Mouse (Mus musculus) heart, embryonic 14.5 days (tissue): ENCODE data around the gene Vegfa. TPM values are rescaled to one million over a fixed set of nuclear protein-coding genes. Genes with fewer than 3 reads are reported as not detected.
A peak's percentile ranks its signal among the peaks of the same experiment; 100 is the strongest.

Experiments
- ATAC-seq: fragments of 200-750 bp; cut with Nextera tagmentation; 2 replicates; pipeline ENCODE4 v1.8.0; 2017; ENCODE audit warnings: low read depth, moderate TSS enrichment; ENCODE audit not compliant: insufficient number of reproducible peaks, insufficient read depth, low FRiP score
- H3K27ac ChIP-seq, 2 experiments: fragments of 200-500 bp in 1 of 2; fragments of 300-500 bp in 1 of 2; sonication (generic) in 1 of 2; replicated peaks in 1 of 2; 2 replicates each; pipeline ENCODE4 v1.5.1; 2012 to 2014; ENCODE audit warnings: low read depth in 2 of 2, low read length in 2 of 2, control low read depth in 1 of 2, mild to moderate bottlenecking in 1 of 2, mixed read lengths in 1 of 2; ENCODE audit not compliant: control insufficient read depth in 1 of 2, insufficient read depth in 1 of 2
- H3K27me3 ChIP-seq: fragments of 300-500 bp; sonication (generic); 2 replicates; pipeline ENCODE4 v1.6.1; 2014; ENCODE audit warnings: mild to moderate bottlenecking, low read length, control low read depth; ENCODE audit not compliant: control insufficient read depth, insufficient read depth
- H3K36me3 ChIP-seq: fragments of 300-500 bp; sonication (generic); 2 replicates; pipeline ENCODE4 v1.6.1; 2014; ENCODE audit warnings: mild to moderate bottlenecking, control low read depth, low read length, mixed read lengths; ENCODE audit not compliant: control insufficient read depth, insufficient read depth
- H3K4me1 ChIP-seq, 2 experiments: fragments of 200-500 bp in 1 of 2; fragments of 300-500 bp in 1 of 2; sonication (generic) in 1 of 2; 2 replicates each; pipeline ENCODE4 v1.6.1; 2012 to 2014; ENCODE audit warnings: low read length in 2 of 2, control low read depth in 1 of 2, mixed read lengths in 1 of 2; ENCODE audit not compliant: control insufficient read depth in 2 of 2, insufficient read depth in 2 of 2
- H3K4me2 ChIP-seq: fragments of 300-500 bp; sonication (generic); 2 replicates; pipeline ENCODE4 v1.6.1; 2014; ENCODE audit warnings: mild to moderate bottlenecking, low read length
- H3K4me3 ChIP-seq, 2 experiments: fragments of 200-500 bp in 1 of 2; fragments of 300-500 bp in 1 of 2; sonication (generic) in 1 of 2; 2 replicates each; pipeline ENCODE4 v1.5.1; 2012 to 2014; ENCODE audit warnings: low read length in 2 of 2, mild to moderate bottlenecking in 2 of 2, control low read depth in 1 of 2, low read depth in 1 of 2, moderate library complexity in 1 of 2; ENCODE audit not compliant: control insufficient read depth in 1 of 2, insufficient read depth in 1 of 2
- H3K9ac ChIP-seq: fragments of 300-500 bp; sonication (generic); 2 replicates; pipeline ENCODE4 v1.6.1; 2014; ENCODE audit warnings: mild to moderate bottlenecking, low read length
- H3K9me3 ChIP-seq: fragments of 300-500 bp; sonication (generic); 2 replicates; pipeline ENCODE4 v1.6.1; 2016; ENCODE audit warnings: low read length, control low read depth; ENCODE audit not compliant: control insufficient read depth
- WGBS: fragments of 180-500 bp; shearing (Covaris S2); extraction: QIAGEN DNeasy Blood & Tissue Kit; methylation state at CpG from one replicate; pipeline ENCODE4 v1.1.7; 2014; 5-methylcytosine and 5-hydroxymethylcytosine counted together
- polyA plus RNA-seq: library from polyadenylated mRNA; unstranded; fragments of >200 nt; fragmentation: Nextera tagmentation; extraction: Ambion mirVana; gene quantifications from 2 replicates; pipeline ENCODE4 v1.2.1, GENCODE M21; 2014

Vegfa gene
- polyA plus RNA-seq, 1 experiment from 2014 or later = 8.1 TPM

GRCm38 (mm10) chr17:46012211-46012610 lies 20.0 kb downstream of the Vegfa start:
- peaks cover 10 to 14% of the 10 kb centered on the region in 2 experiments for H3K4me1 ChIP-seq
- no peak overlapping the region for H3K4me3 ChIP-seq
- H3K4me2 ChIP-seq = no peak overlapping the region
- no peak for ATAC-seq
- 49% methylated on average over 8 of the region's 8 CpGs for WGBS
- H3K27me3 ChIP-seq = no peaks in the 10 kb centered on the region
- H3K9ac ChIP-seq = no peak overlapping the region
- no peaks in the 10 kb centered on the region for H3K9me3 ChIP-seq
- H3K27ac ChIP-seq = no peak overlapping the region
- H3K36me3 ChIP-seq = peaks cover 22% of the 10 kb centered on the region

- no peak overlapping the region for H3K4me3 ChIP-seq
- H3K27me3 ChIP-seq = no peaks in the 10 kb centered on the region
- peaks cover 15 to 16% of the 10 kb centered on the region in 2 experiments for H3K4me1 ChIP-seq
- ATAC-seq = no peak
- no peaks in the 10 kb centered on the region for H3K9me3 ChIP-seq
- WGBS = 81% methylated on average over 6 of the region's 6 CpGs
- peaks cover 7% of the 10 kb centered on the region for H3K36me3 ChIP-seq
- no peak overlapping the region for H3K9ac ChIP-seq
- no peak overlapping the region for H3K27ac ChIP-seq
- no peak overlapping the region for H3K4me2 ChIP-seq
Observed at GRCm38 (mm10) chr17:46010462-46010861, 21.7 kb downstream of the Vegfa start.

- peak; percentile 55; the same call in 1 of the 2 replicates for ATAC-seq
- no peaks in the 10 kb centered on the region for H3K27me3 ChIP-seq
- no peaks in the 10 kb centered on the region for H3K9me3 ChIP-seq
- H3K9ac ChIP-seq = no peak overlapping the region; the same call in 1 of the 2 replicates
- no peak overlapping the region for H3K4me3 ChIP-seq
- WGBS = 22% methylated on average over 7 of the region's 7 CpGs
- no peak overlapping the region for H3K4me2 ChIP-seq
- peaks cover 16 to 18% of the 10 kb centered on the region in 2 experiments for H3K4me1 ChIP-seq
- no peaks in the 10 kb centered on the region for H3K36me3 ChIP-seq
- peak overlapping the region; percentile 10 to 23; a peak in 3 of 4 replicates for H3K27ac ChIP-seq
Observed at GRCm38 (mm10) chr17:46009182-46009581, 23.0 kb downstream of the Vegfa start.

DNA sequence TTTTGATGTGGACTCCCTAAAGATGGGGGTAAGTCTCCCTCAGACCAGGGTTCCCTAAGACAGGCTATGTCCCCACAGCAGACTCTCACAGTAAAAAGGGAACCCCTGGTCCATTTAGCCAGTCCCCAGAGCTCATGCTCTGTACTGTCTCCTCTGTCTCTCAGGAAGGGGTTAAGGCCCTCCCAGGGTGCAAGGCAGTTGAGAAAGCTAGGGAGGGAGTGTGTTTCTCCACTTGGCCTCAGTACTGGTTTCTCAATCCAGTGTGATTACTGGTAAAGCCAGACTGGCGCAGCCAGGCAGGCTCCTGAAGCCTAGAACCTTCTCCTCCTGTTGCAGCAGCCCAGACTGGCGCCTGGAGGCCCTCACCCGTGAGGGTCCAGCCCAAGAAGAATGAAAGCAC lies 26.7 kb downstream of the Vegfa start:
- Histone ChIP-seq H3K4me2 (no peak overlapping the region), H3K27me3 (no peaks in the 10 kb centered on the region), H3K4me3 (no peak overlapping the region), H3K9me3 (no peaks in the 10 kb centered on the region), H3K9ac (no peak overlapping the region), H3K27ac (no peak overlapping the region), H3K36me3 (no peaks in the 10 kb centered on the region), H3K4me1 (peaks cover 18 to 19% of the 10 kb centered on the region in 2 experiments)
- ATAC-seq = no peak
- 81% methylated on average over 3 of the region's 3 CpGs for WGBS

DNA sequence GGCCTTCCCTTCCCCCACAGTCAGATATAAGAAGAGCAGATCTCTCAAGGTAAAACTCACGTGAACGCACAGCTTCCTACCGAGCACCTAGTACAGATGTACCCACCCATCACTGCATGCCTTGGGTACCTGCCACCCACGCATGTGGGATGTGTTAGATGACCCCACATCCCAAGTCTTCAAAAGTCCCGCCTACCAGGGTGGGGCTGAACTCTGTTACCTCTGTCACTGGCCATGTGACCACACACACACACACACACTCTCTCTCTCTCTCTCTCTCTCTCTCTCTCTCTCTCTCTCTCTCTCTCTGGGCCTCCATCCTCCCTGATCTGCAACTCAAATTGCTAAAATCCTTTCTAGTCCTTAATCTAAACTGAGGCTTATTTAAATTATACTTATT lies 27.7 kb downstream of the Vegfa start:
- H3K36me3 ChIP-seq = no peaks in the 10 kb centered on the region
- H3K4me2 ChIP-seq = no peak overlapping the region
- 76% methylated on average over 5 of the region's 5 CpGs for WGBS
- H3K27me3 ChIP-seq = no peaks in the 10 kb centered on the region
- no peaks in the 10 kb centered on the region for H3K9me3 ChIP-seq
- H3K27ac ChIP-seq = no peak overlapping the region
- no peak overlapping the region for H3K9ac ChIP-seq
- H3K4me1 ChIP-seq = peaks cover 16% of the 10 kb centered on the region in 2 experiments
- no peak overlapping the region for H3K4me3 ChIP-seq
- ATAC-seq = no peak

- Histone ChIP-seq H3K36me3 (no peaks in the 10 kb centered on the region), H3K4me1 (peaks cover 10% of the 10 kb centered on the region in 2 experiments; a peak in 3 of 4 replicates), H3K27me3 (no peaks in the 10 kb centered on the region), H3K4me2 (no peak overlapping the region), H3K9ac (no peak overlapping the region), H3K9me3 (no peaks in the 10 kb centered on the region), H3K27ac (no peak overlapping the region), H3K4me3 (no peak overlapping the region)
- ATAC-seq = no peak
- 61% methylated on average over 15 of the region's 15 CpGs for WGBS
Observed at GRCm38 (mm10) chr17:46003717-46004481, 28.3 kb downstream of the Vegfa start.

- WGBS = 80% methylated on average over 9 of the region's 9 CpGs
- no peaks in the 10 kb centered on the region for H3K27me3 ChIP-seq
Observed at GRCm38 (mm10) chr17:45999366-45999940, 32.7 kb downstream of the Vegfa start.

More at GRCm38 (mm10) chr17:45999366-45999940, 32.7 kb downstream of the Vegfa start:
- Histone ChIP-seq H3K4me2 (no peak overlapping the region), H3K9ac (no peak overlapping the region), H3K36me3 (no peaks in the 10 kb centered on the region), H3K27ac (no peak overlapping the region), H3K4me3 (no peak overlapping the region), H3K9me3 (no peaks in the 10 kb centered on the region), H3K4me1 (peaks cover 3 to 8% of the 10 kb centered on the region in 2 experiments; a peak in 1 of 4 replicates)
- no peak for ATAC-seq
